Mouse (Mus musculus): ENCODE measurements at regions not wholly inside any gene's neighbourhood (a gene's known extent, or its start where the extent isn't known, plus 50 kb on each side); places are given as distances from the start of the nearest gene placed in this dataset.
A peak's percentile ranks its signal among the peaks of the same experiment; 100 is the strongest.

DNA sequence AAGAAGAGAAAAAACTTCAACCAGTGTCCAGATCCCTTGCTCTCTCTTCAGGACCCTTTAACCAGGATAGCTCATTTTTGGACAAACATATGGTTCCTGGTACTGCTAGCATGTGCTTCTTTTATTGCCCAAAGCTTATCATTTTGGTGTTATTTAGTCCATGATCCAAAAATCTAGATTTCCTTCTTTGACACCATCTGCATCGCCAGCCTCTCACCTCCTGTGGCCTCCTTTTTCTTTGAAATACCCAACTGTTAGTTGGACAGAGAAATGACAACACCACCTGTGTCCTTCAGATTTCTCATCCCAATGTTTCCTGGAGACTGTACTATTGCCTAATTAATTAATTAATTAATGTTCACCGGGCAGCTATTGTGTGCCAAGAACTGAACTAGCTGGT is 188.0 kb upstream of the Plppr1 start:
- DNase-seq (ENCODE audit: low read depth, low spot score), result peak; percentile 12

DNA sequence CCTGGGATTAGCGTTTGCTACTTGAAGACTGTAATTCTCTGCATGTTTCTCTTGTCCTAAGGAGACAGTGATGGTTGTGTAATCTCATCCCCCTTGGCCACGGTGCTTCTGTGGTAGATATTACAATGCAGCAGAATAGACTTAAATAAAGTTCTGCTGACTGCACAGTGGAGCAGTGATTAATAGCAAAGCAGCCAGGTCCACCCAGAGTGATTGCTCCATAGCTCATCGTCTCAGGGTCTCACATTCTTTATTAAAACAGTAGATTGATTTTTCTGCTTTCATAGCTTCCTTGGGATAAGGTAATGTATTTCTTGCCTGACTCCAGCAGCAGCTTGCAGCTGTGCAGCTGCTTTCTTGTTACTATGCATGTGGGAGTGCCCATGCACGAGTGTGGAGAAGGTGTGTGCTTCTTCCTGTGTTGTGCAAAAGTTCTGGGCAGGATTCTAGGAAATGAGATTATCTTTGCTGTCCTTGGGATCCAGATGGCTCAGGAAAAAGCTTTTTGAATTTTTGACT is 169.9 kb upstream of the Plppr1 start:
- no peak for DNase-seq (ENCODE audit: low read depth, low spot score)

DNA sequence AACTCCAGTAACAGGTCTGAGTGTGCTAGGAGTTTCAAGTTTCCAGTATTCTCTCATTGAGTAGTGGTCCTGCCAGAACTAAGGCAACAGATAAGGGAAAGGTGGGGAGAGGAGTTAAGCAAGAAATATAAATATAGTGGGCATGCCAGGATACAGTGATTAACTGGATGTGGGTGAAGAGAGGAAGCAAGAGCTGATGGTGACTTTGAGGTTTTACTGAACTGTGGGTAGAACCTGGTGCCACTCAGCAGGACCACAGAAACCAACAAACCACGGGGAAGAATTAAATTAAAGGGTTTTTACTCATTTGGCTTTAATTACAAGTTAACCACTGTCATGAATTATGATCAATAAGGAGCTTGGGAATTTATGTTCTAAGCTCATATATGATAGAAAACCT is 154.5 kb upstream of the Plppr1 start:
- DNase-seq (ENCODE audit: low read depth, low spot score), result no peak

DNA sequence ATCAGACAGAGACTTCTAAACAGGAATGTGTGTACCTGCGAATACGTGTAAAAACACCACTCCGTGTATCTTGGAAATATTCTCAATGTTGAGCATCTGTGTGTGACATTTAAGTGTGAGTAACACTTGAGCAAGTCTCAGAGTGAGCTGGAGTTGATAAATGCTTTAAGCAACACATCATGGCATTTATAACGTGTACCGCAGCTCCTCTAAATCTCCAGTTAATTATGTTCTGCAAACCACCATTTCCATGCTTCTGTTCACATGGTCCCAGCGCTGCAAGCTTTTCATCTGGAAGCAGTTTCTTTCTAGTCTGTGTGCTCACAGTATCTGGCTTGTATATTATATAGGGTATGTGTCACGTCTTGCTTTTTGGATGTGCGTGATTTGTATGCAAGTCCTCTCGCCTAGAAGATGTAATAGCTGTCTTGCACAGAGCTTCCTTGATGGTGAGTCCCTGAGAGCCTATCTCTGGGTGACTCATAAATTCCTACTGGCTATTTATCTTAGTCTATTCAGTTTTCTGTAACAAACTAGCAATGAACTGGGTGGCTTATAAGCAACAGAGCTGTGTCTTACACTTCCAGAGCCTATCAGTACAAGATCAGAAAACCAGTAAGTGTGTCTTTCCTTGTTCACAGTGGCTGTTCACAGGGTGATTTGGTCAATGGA is 153.7 kb upstream of the Plppr1 start:
- DNase-seq (ENCODE audit: low read depth, low spot score), result no peak

DNA sequence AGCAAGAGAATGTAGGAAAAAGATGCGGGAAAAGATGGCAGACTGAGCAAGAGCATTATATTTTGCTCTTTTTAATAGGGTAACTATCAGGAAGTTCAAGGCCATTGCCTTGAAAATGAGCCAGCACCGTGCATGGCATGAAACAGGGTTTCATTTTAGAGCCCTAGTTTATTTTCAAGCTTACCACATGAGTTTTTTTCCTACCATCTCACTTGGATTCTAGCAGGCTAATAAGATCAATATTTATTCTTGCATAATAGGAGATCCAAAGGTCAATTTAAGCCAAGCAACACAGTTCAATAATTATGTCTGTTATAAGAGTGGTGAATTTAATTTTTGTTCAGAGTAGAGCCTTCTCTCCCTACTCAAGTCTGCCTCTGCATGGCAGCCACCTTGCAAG is 149.9 kb upstream of the Plppr1 start:
- DNase-seq (ENCODE audit: low read depth, low spot score), result no peak

DNA sequence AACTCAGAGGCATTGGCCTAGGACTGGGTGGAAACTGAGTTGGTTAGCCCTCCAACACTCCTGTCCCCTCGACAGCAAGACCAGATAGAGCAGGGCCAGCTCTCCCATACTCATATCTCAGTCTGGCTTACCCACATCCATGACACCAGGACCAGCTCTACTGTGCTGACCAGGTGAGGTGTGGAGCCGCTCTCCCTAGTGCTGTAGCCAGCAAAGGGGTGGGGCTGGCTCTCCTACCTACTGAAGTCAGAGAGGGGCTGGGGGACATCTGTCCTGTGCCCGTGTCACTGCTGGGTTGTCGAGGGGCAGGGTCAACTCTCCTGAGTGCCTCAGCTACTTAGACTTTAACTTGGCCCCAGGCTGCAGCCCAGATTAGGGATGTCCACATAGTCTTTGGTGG is 145.8 kb upstream of the Plppr1 start:
- DNase-seq (ENCODE audit: low read depth, low spot score), result no peak

DNA sequence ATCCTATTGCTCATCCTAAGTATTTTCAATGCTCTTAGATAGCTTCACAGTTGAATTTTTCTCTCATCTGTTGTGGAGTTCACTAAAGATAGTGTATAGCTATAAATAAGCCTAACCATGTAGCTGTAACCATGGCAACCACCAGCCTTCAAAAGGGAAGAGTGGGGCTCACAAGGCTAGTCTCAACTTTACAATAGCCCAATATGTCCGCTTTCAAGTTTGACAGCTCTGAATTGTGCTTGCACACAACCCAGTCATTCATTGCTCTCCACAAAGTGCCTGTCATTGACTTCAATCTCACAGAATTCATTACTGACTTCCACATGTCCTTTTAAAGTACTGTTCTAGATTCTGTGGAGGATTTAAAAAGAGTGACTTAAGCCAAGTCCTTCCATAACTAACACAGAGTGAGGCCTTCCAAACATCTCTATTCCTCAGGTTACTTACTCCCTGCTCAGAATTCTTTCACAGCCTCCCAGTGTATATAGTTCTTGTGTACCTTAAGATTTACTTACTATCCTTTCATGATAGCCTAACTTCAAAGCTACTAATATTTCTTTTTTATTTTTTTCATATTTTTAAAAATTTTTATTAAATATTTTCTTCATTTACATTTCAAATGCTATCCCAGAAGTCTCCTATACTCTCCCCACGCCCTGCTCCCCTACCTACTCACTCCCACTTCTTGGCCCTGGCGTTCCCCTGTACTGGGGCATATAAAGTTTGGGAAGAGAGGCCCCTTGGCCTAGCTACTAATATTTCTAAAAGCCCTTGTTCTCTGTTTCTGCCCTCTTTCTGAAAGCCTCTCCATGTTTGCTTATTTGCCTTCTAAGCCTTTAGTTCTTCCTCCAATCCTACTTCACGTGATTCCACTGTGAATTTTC is 134.3 kb upstream of the Plppr1 start:
- DNase-seq (ENCODE audit: low read depth, low spot score), result peak; percentile 75

DNA sequence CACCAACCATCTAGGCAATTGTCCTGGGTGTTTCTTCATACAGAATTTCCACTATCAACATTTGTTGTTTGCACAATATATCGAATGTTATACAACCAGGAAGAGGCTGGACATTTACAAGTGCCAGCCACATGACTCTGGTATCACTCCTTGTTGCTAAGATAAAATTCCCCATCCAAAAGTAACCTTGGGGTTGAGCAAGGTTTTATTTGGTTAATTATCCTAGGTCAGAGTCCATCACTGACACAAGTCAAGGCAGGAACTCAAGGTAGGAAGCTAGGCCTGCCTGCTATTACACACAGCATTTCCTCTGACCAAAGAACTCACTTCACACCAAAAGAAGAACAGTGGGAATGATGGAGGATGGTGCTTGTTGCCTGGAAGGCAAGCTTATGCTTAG is 120.7 kb upstream of the Plppr1 start:
- no peak for DNase-seq (ENCODE audit: low read depth, low spot score)

DNA sequence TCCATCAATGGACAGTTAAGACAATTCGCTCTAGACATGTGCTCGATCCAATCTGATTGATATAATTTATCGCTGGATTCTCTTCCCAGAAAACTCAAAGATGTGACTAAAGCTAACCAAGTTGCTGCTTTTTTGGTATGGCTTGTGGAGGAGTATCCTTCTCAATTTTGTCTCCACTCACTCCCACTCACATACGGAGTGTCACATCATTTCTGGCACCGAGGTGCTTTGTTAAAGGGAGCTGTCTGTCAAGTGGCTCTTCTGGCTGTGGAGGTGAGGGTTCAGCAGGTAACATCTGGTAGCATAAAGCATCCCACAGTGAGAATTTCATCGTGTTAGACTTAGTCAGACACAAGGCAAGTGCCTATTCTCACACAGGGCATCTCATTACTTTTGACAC is 120.2 kb upstream of the Plppr1 start:
- DNase-seq (ENCODE audit: low read depth, low spot score), result no peak

DNA sequence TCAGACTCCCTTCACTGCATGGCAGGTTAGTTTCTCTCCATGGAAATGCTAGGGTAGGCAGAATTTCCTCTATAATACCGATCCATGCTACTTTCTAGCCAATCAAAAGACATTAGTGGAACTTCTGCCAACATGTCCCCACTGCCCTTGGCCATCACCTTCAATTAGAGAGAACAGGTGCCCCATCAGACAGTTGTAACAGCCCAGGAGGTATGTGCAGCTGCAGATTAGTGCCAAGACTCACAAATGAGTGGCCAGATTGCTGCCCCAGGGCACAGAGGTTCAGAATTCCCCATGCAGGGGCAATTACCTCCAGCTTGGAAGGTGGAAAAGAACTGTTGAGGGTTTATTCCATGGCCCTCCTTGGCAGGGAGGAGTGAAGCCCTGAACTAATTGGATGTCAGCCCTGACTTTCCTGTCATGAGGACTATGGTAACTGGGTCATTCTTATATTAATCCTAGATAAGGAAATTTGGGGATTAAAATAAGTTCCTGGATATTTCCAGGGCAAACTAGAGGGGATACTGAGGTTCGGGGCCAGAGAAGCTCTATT is 113.7 kb upstream of the Plppr1 start:
- DNase-seq (ENCODE audit: low read depth, low spot score), result no peak

DNA sequence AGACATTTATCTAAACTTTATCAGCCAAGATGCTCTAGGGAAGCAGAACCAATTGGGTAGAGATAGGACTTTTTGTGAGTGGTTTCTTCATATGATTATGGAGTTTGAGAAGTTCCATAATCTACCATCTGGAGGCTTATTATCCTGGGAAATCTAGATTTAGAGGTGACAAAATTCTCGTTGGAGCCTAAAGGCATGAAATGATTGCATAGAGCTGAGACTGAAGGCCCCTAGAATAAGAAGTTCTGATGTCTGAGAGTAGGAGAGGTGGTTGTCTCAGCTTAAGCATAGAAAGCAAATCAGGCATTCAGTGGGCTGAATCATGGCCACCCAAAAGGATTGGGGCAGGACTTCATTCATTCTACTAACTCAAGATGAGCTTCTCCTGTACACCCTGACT is 106.1 kb upstream of the Plppr1 start:
- no peak for DNase-seq (ENCODE audit: low read depth, low spot score)

DNA sequence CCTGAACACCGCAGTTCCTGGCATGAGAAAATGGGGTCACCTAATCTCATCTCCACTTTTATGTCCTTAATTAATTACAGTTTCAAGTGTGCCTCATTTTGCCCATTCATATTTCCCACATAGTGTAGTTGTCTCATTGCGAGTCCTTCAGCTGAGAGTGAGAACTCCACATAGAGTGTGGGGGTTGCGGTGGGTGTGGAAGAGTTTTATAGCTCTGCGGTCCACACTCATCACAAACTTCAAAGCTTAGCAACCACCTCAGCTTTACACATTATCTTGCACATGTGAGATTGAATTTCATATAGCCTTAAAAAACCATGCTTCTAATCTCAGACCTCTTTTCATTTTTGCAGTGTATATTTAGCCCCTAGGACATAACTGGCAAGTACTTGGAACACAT is 83.3 kb upstream of the Plppr1 start:
- DNase-seq (ENCODE audit: low read depth, low spot score), result no peak

DNA sequence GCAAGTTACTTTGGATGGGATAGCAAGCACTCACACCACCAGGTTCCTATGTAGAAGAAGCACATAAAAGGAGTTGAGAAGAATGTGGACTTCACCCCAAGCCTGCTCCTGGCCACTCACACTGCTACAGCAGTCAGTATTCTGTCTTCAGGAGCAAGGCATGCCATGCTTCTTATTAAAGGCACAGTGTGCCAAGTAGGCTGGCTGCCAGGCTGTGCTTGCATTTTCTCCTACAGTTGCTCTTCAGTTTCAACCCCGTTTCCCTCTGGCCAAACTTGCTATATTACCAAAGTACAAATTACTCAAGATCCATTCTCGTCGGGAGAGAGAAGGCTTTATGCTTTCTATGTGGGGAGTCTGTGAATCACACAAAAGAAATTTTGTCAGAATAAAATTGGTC is 67.1 kb upstream of the Plppr1 start:
- no peak for DNase-seq (ENCODE audit: low read depth, low spot score)

Measured in brain, embryonic 18.5 days (tissue).